Mouse (Mus musculus) megakaryocyte, embryonic 14.5 days (primary cell): ENCODE measurements around the gene Clasrp.

Experiments used
- FLI1 ChIP-seq: IDR thresholded peaks from 2 replicates; pipeline ENCODE4 v1.6.1; 2012; ENCODE audit warnings: low read length, inconsistent platforms, mixed read lengths
- GATA1 ChIP-seq: IDR thresholded peaks from 3 replicates; pipeline ENCODE4 v1.6.1; 2012; ENCODE audit warnings: mixed read lengths, low read length, inconsistent platforms, borderline replicate concordance

DNA sequence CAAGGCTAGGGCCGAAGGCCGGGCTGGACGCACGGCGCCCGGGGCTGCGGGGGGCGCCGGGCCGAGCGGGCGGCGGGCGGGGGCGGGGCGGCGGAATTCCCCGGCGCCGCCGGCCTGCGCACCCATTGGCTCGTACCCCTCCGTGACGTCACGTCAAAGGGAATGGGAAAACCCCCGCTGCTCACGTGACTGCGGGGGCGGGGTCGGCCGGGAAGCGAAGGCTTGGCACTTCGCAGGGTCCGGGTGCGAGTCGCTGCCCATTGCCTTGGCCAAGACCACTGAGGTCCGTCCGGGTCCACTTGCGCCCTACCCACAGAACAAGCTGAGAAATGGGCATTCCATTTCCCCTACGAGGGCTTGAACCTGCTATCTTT lies 25.1 kb upstream of the Clasrp start, which contains the start of gene Relb:
- TF ChIP-seq GATA1 (no peak), FLI1 (no peak)
